Mouse (Mus musculus) thymus, postnatal 10 days (tissue): ENCODE data around the gene Adamtsl5.

Experiments used
- DNase-seq, 2 experiments: peaks; one replicate each; pipeline ENCODE4 v3.0.0; 2021; ENCODE audit warnings: low spot score in 2 of 2

Gene Adamtsl5

GRCm38 (mm10) chr10:80348244-80348781 is at the start of gene Adamtsl5:
Gene Adamtsl5 (minus strand): TSS chr10:80348412.
- DNase-seq: peak; percentile 38 to 75

- DNase-seq: no peak
Observed at GRCm38 (mm10) chr10:80397524-80398173, 49.4 kb upstream of the Adamtsl5 start.

- no peak for DNase-seq
Observed at GRCm38 (mm10) chr10:80396822-80397523, 48.8 kb upstream of the Adamtsl5 start.

DNA sequence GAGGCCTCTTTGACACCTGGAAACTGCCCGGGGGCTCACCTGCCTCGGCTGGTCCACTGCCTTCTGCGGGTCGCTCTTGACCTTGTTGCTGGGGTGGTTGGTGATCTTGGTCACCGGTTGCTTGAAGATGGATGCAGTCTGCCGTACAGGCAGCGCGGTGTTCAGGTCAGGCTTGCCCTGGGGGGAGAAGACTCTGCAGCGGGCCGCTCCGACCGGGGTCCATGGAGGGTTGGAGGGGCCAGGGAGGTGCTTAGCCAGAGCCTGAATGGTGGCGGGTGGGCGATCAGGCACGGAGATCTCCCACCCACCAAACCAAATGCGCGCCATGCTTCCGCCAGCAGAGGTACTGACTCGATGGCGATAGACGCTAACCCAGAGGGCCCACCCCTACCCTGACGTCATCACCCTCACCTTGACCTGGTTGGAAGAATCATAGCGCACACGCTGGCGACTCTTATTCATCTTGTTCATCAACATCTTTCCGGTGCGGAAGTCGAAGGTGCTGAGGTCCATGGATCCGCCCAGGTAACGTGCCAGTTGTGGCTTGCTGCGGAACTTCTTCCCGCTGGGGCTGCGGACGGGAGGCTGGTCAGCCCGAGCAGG is 46.9 kb upstream of the Adamtsl5 start:
- no peak for DNase-seq

DNA sequence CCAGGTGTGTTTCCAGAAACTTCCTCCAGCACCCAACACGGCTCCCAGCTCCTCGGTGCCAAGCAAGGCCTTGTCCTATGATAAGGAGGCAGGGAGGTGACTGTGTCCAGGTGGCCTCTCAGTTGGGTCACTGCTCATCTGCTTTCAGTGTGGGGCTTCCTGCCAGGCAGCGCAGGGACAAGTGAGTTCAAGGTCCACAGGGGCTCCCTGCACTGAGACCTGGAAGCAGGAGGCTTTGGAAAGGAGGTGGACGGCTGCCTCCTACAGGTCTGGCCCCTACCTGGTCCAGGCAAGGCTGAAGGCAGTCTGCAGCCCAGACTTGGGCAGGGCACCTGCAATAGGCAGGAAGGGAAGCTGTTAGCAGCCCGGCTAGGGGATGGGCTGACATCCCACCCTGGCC is 44.5 kb upstream of the Adamtsl5 start:
- no peak for DNase-seq

DNA sequence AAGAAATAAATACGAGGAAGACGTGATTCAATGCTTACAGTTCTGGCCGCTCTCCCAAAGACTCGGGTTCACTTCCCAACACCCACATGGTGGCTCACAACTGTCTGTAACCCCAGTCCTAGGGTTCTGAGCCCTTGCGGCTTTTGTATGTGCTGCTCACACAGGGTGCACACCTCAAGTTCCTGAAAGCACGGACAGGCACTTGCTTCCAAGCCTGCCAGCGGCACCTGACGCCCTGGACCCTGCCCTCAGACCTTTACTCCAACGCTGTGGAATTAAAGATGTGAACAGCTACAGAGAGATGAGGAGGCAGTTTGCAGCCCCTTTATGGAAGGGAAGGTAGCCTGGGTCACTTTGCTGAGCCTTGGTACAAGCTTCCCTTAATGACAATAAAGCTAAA is 42.5 kb upstream of the Adamtsl5 start:
- DNase-seq: no peak

GRCm38 (mm10) chr10:80389185-80389708 is 41.0 kb upstream of the Adamtsl5 start:
- no peak for DNase-seq

DNA sequence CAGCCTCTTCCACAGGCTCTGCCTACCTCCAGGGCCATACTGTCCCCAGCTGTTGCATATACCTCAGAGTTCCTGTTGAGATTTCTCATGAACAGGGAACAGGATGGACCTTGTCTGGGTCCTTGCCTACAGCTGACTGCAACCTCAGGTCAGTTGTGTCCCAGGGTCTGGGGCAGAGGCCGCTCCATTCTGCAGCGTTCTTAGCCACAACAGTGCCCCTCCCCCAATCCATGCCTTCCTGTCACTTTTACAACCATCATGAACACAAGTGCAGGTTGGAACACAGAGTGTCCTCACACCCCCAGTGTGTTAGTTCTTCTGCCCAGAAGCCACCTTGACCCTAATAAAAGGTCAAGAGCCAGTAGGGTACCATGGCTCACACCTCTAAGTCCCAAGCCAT is 40.5 kb upstream of the Adamtsl5 start:
- no peak for DNase-seq

GRCm38 (mm10) chr10:80387522-80387959 is 39.3 kb upstream of the Adamtsl5 start, which contains the start of gene Mex3d:
Gene Mex3d (minus strand): TSS chr10:80387659.
- peak; percentile 81 to 95 for DNase-seq

DNA sequence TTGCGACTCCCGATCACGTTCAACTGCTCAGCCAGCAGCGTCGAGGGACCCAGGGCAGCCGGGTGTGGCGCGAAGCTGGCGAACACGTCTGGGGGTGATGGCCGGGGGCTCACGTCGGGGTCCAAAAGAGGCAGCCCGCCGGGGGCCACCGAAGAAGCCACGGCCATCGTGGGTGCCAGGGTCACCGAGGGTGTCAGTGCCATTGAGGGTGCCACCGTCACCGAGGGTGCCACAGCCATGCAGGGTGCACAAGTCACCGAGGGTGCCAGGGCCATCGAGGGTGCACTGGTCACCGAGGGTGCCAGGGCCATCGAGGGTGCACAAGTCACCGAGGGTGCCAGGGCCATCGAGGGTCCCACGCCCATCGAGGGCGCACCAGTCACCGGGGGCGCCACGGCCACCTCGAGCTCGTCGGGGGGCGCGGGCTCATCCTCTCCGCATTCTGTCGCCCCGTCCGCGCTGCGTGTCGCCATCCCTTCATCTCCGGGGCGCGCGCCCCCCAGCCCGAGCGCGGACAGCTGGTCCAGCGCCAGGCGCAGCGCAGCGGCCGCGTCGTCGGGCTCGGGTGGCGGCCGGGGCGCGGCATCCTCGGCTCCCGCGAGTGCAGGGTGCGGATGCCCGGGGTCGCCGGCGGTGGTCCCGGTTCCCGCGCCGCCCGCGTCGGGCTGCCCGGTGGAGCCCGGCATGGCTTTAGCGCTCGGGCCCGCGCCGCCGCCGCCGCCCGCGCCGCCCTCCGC is 38.7 kb upstream of the Adamtsl5 start:
- DNase-seq: peak in 1 of 2 experiments; percentile 29

DNA sequence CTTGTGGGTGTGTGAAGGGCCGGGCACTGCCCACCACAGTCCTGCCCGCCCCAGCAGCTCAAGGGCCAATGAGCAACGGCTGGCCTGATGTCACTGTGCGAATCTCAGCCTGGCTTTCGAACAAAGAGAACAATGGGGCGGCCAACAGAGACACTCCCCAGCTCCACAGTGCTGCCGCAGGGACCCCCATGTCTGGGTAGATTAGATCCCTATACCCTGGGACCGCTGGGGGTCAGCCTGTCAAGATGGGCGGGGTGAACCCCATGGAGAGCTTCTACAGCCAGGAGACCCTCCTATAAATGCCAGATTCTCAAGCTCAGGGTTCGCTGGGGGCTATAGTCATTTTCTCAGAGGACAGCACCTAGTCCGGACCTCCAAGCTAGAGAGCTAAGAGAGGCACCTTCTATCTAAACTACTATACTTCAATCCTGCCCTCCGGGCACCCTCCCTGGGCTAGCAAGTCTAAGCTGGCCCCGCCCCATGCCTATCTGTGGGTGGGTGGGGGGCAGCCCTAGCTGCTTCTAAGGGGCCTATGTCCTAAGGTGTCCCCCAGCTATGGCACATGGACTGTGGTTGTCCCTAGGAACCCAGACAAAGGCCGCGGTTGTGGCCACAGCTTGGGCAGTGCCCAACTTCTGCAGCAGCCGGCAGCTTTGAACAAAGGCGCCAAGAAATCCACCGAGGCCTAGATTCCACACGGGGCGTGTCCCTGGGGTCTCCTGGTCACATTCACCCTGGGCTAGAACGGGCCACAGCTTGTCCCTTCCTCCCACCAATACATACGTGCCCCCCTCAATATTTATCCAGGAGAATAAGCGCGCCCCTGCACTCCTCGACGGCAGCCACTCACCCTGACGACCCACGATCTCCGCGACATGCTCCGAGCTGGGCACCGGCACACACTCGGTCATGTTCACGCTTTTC is 37.9 kb upstream of the Adamtsl5 start:
- no peak for DNase-seq

- DNase-seq: no peak
Observed at GRCm38 (mm10) chr10:80385310-80385709, 37.1 kb upstream of the Adamtsl5 start.

DNA sequence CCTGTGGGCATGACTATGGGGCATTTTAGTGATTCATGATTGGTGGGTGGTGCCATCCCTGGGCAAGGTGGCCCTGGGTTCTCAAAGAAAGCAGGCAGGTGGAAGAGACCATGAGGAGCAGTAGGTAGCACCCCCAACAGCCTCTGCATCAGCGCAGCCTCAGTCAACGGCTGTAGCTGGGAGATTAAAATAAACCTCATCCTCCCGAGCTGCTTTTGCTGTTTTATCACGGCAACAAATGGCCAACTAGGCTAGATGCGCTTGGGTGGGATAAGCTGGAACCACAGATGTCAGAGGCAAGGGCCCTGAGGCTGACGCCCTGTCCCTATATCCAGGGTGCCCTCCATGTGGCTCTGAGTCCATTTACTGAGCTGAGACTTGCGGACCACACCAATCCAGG is 36.5 kb upstream of the Adamtsl5 start:
- no peak for DNase-seq

- no peak for DNase-seq
Observed at GRCm38 (mm10) chr10:80384115-80384639, 36.0 kb upstream of the Adamtsl5 start.

DNA sequence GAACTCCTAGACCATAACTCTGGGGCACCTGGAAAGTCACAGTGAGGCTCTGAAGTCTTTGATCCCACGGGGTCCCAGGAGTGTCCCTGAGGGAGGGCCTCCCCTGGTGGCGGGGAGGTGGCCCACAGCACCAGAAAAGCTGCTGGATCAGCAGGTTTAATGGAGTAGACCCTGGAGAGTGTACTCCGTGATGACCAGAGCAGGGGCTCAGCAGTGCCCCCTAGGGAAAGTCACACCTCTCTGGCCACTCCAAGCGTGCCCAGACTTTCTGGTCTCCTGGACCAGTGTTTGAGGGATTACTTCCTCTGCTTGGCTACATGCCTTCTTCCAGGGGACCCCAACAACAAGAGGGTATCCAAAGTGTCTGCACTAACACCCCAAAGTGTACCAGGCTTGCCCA is 35.2 kb upstream of the Adamtsl5 start:
- no peak for DNase-seq

DNA sequence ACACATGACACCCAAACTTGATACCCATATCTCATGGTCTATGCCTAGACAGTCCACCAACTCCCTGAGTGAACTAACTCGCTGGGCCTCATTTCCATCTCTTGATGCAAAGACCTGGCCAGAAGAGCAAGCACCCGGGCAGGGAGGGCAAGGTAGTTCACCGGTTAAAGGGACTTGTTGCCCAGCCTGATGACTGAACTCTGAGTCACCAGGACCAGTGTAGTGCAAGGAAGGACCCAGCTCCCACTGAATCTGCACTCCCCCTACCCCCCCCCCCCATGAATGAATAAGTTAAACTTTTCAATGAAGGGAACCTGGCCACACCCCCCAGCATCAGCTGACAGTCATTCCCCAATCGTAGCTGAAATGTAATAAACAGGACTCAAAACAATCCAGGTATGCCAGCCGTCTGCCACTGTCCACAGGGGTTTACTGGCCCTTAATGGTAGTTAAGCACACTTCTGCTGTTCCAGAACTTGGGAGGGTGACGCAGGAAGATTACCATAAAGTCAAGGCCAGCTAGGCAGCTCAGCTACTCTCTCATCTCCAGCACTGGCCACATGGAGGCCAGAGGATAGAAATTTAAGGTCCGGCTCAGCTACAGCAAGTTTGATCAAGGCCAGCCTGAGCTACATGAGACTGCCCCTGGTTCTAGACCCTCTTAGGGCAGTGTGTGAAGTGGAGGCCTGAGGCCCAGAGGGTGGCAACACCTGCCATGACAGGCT is 34.6 kb upstream of the Adamtsl5 start:
- DNase-seq: no peak

- DNase-seq: peak in 1 of 2 experiments; percentile 46
Observed at GRCm38 (mm10) chr10:80377716-80378115, 29.5 kb upstream of the Adamtsl5 start.

- DNase-seq: peak; percentile 87 to 97
Observed at GRCm38 (mm10) chr10:80376160-80376559, 27.9 kb upstream of the Adamtsl5 start.

- peak; percentile 64 to 78 for DNase-seq
Observed at GRCm38 (mm10) chr10:80374063-80374462, 25.9 kb upstream of the Adamtsl5 start.

DNA sequence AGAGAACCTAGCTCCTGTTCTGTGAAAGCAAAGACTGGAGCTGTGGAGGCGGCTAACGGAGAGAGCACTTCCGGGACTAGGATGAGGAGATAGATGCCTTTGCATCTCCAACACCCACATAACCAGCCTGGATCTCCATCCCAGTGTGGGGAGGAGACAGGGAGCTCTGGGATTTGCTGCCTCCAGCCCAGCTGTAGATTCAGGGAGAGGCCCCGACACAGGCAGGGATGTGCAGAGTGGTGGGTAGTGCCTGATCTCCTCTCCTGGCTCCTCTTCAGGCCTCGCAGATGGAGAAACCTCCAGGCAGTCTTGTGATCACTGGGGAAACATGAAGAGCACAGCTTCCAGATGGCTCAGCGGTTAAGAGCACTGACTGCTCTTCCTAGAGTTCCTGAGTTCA is 24.5 kb upstream of the Adamtsl5 start:
- DNase-seq: no peak
